Mouse (Mus musculus) myocyte (in vitro differentiated cells): ENCODE results near the gene Il24.

Experiments used
- MYOG ChIP-seq, 3 experiments: IDR thresholded peaks; one replicate each; pipeline ENCODE4 v1.6.1; 2011; ENCODE audit warnings: control low read depth in 2 of 3, low read depth in 2 of 3, mild to moderate bottlenecking in 2 of 3; ENCODE audit not compliant: insufficient read length in 2 of 3, control insufficient read depth in 1 of 3, insufficient read depth in 1 of 3
- POLR2A ChIP-seq: IDR thresholded peaks from one replicate; pipeline ENCODE4 v1.6.1; 2011; ENCODE audit warnings: low read depth, mild to moderate bottlenecking, control low read depth, moderate library complexity; ENCODE audit not compliant: insufficient read length

DNA sequence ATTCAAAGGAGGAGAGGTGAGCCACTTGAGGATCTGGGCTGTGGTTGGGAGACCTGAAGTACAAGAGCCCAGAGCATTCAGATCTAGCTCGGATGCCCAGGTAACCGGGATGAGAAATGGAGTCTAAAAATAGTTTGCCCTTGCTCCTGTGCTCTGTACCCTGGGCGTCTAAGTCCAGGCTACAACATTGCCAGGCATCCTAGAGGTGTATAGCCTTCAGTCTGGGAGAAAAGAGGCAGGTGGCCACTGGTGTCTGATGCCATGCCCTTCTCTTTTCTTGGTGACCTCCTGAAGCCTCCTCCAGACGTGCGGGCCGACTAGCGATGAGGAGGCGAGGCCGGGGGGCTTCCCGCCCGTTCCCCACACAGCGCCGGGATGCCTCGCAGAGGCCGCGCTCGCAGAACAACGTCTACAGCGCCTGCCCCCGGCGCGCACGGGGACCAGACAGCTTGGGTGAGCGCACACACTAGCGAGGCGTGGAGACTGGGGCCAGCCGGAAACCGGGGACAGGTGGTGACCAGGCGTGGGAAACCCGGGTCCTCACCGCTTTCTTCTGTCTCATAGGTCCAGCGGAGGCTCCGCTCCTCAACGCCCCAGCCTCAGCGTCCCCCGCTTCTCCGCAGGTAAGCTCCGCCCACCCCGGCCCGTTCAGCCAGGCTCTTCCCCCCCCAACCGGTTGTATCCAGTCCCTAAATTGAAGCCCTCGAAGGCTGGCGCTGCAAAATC is 9.2 kb downstream of the Il24 start:
- TF ChIP-seq POLR2A (no peak), MYOG (IDR thresholded peaks at IDR 0.05; ENCODE audit: control insufficient read depth in 1 of 3, insufficient read depth in 1 of 3, insufficient read length in 2 of 3, low read depth in 2 of 3) (no peak)
